Mouse (Mus musculus): ENCODE results near the gene Rnpepl1. TPM values are rescaled to one million over a fixed set of nuclear protein-coding genes. Genes with fewer than 3 reads are reported as not detected.
A peak's percentile ranks its signal among the peaks of the same experiment; 100 is the strongest.

The Rnpepl1 gene
- polyA plus RNA-seq, 1 experiment from 2014 or later: 36.2 TPM

- peaks cover 8% of the 10 kb centered on the region for H3K36me3 ChIP-seq
- no peak for ATAC-seq (ENCODE audit: low FRiP score, low read depth)
- 0 out of 2 replicates have a peak, but pooled peaks cover under 1% of the 10 kb centered on the region for H3K27me3 ChIP-seq
- H3K9me3 ChIP-seq: no peaks in the 10 kb centered on the region
- peak overlapping the region; percentile 61 for H3K4me3 ChIP-seq
- 76% methylated on average over 4 of the region's 4 CpGs for WGBS
- H3K9ac ChIP-seq: peak overlapping the region; percentile 68
- peak overlapping the region; percentile 76 for H3K4me2 ChIP-seq
- peak overlapping the region; percentile 95 for H3K27ac ChIP-seq (replicated peaks)
- H3K4me1 ChIP-seq (replicated peaks): peaks cover 35% of the 10 kb centered on the region
Observed at GRCm38 (mm10) chr1:92933611-92934010, 23.0 kb downstream of the Rnpepl1 start.

GRCm38 (mm10) chr1:92934182-92934827, 23.7 kb downstream of the Rnpepl1 start, which contains the start of gene Capn10:
Gene Capn10, plus strand, starts transcription at chr1:92934376.
- peak; percentile 100 for ATAC-seq (ENCODE audit: low FRiP score, low read depth)
- H3K27me3 ChIP-seq: no peaks in the 10 kb centered on the region
- under 1% methylated on average over 45 of the region's 45 CpGs for WGBS

GRCm38 (mm10) chr1:92935054-92935962, 24.7 kb downstream of the Rnpepl1 start:
- peaks cover 23% of the 10 kb centered on the region for H3K36me3 ChIP-seq
- no peaks in the 10 kb centered on the region for H3K27me3 ChIP-seq
- H3K4me3 ChIP-seq: peak overlapping the region; percentile 61
- peak overlapping the region; percentile 68 for H3K9ac ChIP-seq
- peak overlapping the region; percentile 76 for H3K4me2 ChIP-seq
- H3K4me1 ChIP-seq (replicated peaks): peaks cover 35% of the 10 kb centered on the region
- H3K27ac ChIP-seq (replicated peaks): peak overlapping the region; percentile 95
- ATAC-seq (ENCODE audit: low FRiP score, low read depth): no peak
- no peaks in the 10 kb centered on the region for H3K9me3 ChIP-seq
- 16% methylated on average over 10 of the region's 10 CpGs for WGBS

More at GRCm38 (mm10) chr1:92934182-92934827, 23.7 kb downstream of the Rnpepl1 start, which contains the start of gene Capn10:
- H3K4me3 ChIP-seq: peak within 1 kb of the TSS; percentile 61
- H3K4me1 ChIP-seq (replicated peaks): peaks cover 35% of the 10 kb centered on the region
- H3K36me3 ChIP-seq: peaks cover 15% of the 10 kb centered on the region
- H3K9ac ChIP-seq: peak within 1 kb of the TSS; percentile 68
- no peaks in the 10 kb centered on the region for H3K9me3 ChIP-seq
- H3K4me2 ChIP-seq: peak within 1 kb of the TSS; percentile 76
- peak within 1 kb of the TSS; percentile 95 for H3K27ac ChIP-seq (replicated peaks)

- Histone ChIP-seq H3K4me1 (replicated peaks) (peaks cover 35% of the 10 kb centered on the region), H3K27ac (replicated peaks) (no peak overlapping the region), H3K4me3 (peak overlapping the region; percentile 61), H3K36me3 (peaks cover 28% of the 10 kb centered on the region), H3K4me2 (peak overlapping the region; percentile 76), H3K9me3 (no peaks in the 10 kb centered on the region), H3K27me3 (no peaks in the 10 kb centered on the region), H3K9ac (peak overlapping the region; percentile 68; the same call in 1 of the 2 replicates)
- WGBS: 47% methylated on average over 2 of the region's 2 CpGs
- no peak for ATAC-seq (ENCODE audit: low FRiP score, low read depth)
Observed at GRCm38 (mm10) chr1:92935977-92936376, 25.4 kb downstream of the Rnpepl1 start.

- H3K9ac ChIP-seq: 0 out of 2 replicates have a peak overlapping the region, but pooled peaks have one; percentile 2
- WGBS: 61% methylated on average over 3 of the region's 3 CpGs
- peak overlapping the region; percentile 76 for H3K4me2 ChIP-seq
Observed at GRCm38 (mm10) chr1:92936467-92936866, 25.9 kb downstream of the Rnpepl1 start.

GRCm38 (mm10) chr1:92937797-92938196, 27.2 kb downstream of the Rnpepl1 start:
- Histone ChIP-seq H3K4me3 (no peak overlapping the region), H3K9me3 (no peaks in the 10 kb centered on the region), H3K36me3 (peaks cover 42% of the 10 kb centered on the region), H3K9ac (no peak overlapping the region), H3K27me3 (no peaks in the 10 kb centered on the region), H3K4me1 (replicated peaks) (peaks cover 35% of the 10 kb centered on the region), H3K4me2 (no peak overlapping the region), H3K27ac (replicated peaks) (no peak overlapping the region)
- ATAC-seq (ENCODE audit: low FRiP score, low read depth): no peak
- WGBS: 98% methylated on average over 3 of the region's 3 CpGs

More at GRCm38 (mm10) chr1:92936467-92936866, 25.9 kb downstream of the Rnpepl1 start:
- Histone ChIP-seq H3K4me1 (replicated peaks) (peaks cover 35% of the 10 kb centered on the region), H3K9me3 (no peaks in the 10 kb centered on the region), H3K27me3 (no peaks in the 10 kb centered on the region), H3K36me3 (peaks cover 31% of the 10 kb centered on the region), H3K4me3 (peak overlapping the region; percentile 61; the same call in 1 of the 2 replicates), H3K27ac (replicated peaks) (no peak overlapping the region)
- ATAC-seq (ENCODE audit: low FRiP score, low read depth): no peak

- Histone ChIP-seq H3K4me1 (replicated peaks) (peaks cover 26% of the 10 kb centered on the region), H3K27me3 (no peaks in the 10 kb centered on the region), H3K27ac (replicated peaks) (no peak overlapping the region), H3K36me3 (peaks cover 60% of the 10 kb centered on the region), H3K4me2 (no peak overlapping the region), H3K4me3 (no peak overlapping the region), H3K9ac (no peak overlapping the region), H3K9me3 (no peaks in the 10 kb centered on the region)
- ATAC-seq (ENCODE audit: low FRiP score, low read depth): no peak
- WGBS: 95% methylated on average over 4 of the region's 4 CpGs
Observed at GRCm38 (mm10) chr1:92939746-92940145, 29.2 kb downstream of the Rnpepl1 start.

GRCm38 (mm10) chr1:92943219-92943989, 32.8 kb downstream of the Rnpepl1 start:
- no peaks in the 10 kb centered on the region for H3K9me3 ChIP-seq
- no peak overlapping the region for H3K4me3 ChIP-seq
- WGBS: 94% methylated on average over 19 of the region's 19 CpGs
- no peak overlapping the region for H3K4me2 ChIP-seq
- no peaks in the 10 kb centered on the region for H3K4me1 ChIP-seq (replicated peaks)
- peaks cover 89% of the 10 kb centered on the region for H3K36me3 ChIP-seq
- no peak overlapping the region for H3K9ac ChIP-seq
- no peaks in the 10 kb centered on the region for H3K27me3 ChIP-seq
- ATAC-seq (ENCODE audit: low FRiP score, low read depth): no peak
- no peak overlapping the region for H3K27ac ChIP-seq (replicated peaks)

- H3K27me3 ChIP-seq: no peaks in the 10 kb centered on the region
- H3K4me2 ChIP-seq: no peak overlapping the region
- no peak overlapping the region for H3K9ac ChIP-seq
- no peak for ATAC-seq (ENCODE audit: low FRiP score, low read depth)
- 98% methylated on average over 3 of the region's 3 CpGs for WGBS
- H3K27ac ChIP-seq (replicated peaks): no peak overlapping the region
- no peaks in the 10 kb centered on the region for H3K4me1 ChIP-seq (replicated peaks)
- no peak overlapping the region for H3K4me3 ChIP-seq
- H3K36me3 ChIP-seq: peaks cover 54% of the 10 kb centered on the region
- no peaks in the 10 kb centered on the region for H3K9me3 ChIP-seq
Observed at GRCm38 (mm10) chr1:92947966-92948365, 37.4 kb downstream of the Rnpepl1 start.

GRCm38 (mm10) chr1:92949426-92949825, 38.8 kb downstream of the Rnpepl1 start:
- Histone ChIP-seq H3K9me3 (no peaks in the 10 kb centered on the region), H3K36me3 (peaks cover 40% of the 10 kb centered on the region), H3K4me2 (no peak overlapping the region), H3K27me3 (no peaks in the 10 kb centered on the region), H3K9ac (no peak overlapping the region), H3K27ac (replicated peaks) (no peak overlapping the region), H3K4me1 (replicated peaks) (no peaks in the 10 kb centered on the region), H3K4me3 (no peak overlapping the region)
- 69% methylated on average over 6 of the region's 6 CpGs for WGBS
- ATAC-seq (ENCODE audit: low FRiP score, low read depth): no peak

- 83% methylated on average over 5 of the region's 5 CpGs for WGBS
- H3K36me3 ChIP-seq: peaks cover 29% of the 10 kb centered on the region
- ATAC-seq (ENCODE audit: low FRiP score, low read depth): no peak
Observed at GRCm38 (mm10) chr1:92950607-92951006, 40.0 kb downstream of the Rnpepl1 start, which contains the start of gene Gpr35. Gene Gpr35, plus strand, starts transcription at chr1:92950865.

More at GRCm38 (mm10) chr1:92950607-92951006, 40.0 kb downstream of the Rnpepl1 start, which contains the start of gene Gpr35:
- H3K27me3 ChIP-seq: no peaks in the 10 kb centered on the region
- no peaks in the 10 kb centered on the region for H3K9me3 ChIP-seq
- no peak within 1 kb of the TSS for H3K4me2 ChIP-seq
- H3K9ac ChIP-seq: no peak within 1 kb of the TSS
- no peaks in the 10 kb centered on the region for H3K4me1 ChIP-seq (replicated peaks)
- H3K27ac ChIP-seq (replicated peaks): no peak within 1 kb of the TSS
- no peak within 1 kb of the TSS for H3K4me3 ChIP-seq
